Mouse (Mus musculus) ovary, postnatal 14 days (tissue): ENCODE data around the gene Lmo4.

Source experiments
- DNase-seq: peaks from one replicate; pipeline ENCODE4 v3.0.0; 2022; ENCODE audit warnings: low spot score

Lmo4 gene

DNA sequence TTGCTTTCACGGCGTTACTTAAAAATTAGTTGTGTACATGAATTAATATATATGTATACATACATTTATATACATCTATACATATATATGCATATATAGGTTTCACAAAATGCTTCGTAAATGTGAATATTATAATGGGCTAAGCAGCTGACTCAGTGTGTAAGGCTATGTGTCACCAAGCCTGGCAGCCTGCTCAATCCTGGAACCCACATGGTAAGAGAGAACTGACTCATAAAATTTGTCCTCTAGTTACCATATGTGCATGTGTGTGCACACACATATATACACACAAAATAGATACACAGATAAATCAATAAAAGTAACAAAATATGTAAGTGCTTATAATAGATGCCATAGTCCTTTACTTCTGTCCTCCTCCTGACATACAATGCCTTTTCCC lies 56.8 kb downstream of the Lmo4 start:
- no peak for DNase-seq

DNA sequence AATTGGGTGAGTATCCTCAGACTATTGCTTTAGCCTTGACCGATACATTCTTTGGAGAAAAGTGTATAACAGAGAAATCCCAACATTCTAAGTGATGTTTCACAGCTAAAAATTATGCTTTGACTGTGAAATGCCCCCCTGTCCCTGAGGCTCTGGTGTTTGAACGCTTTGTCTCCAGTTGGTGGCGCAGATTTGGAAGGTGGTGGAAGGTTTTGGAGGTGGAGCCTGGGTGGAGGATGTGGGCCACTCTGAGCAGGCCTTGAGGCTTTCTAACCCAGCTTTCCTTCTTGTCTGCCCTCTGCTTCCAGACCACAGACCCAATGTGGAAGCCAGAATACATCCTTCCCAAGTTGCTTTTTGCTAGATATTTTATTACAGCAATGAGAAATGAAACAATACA lies 57.8 kb downstream of the Lmo4 start:
- DNase-seq = no peak

DNA sequence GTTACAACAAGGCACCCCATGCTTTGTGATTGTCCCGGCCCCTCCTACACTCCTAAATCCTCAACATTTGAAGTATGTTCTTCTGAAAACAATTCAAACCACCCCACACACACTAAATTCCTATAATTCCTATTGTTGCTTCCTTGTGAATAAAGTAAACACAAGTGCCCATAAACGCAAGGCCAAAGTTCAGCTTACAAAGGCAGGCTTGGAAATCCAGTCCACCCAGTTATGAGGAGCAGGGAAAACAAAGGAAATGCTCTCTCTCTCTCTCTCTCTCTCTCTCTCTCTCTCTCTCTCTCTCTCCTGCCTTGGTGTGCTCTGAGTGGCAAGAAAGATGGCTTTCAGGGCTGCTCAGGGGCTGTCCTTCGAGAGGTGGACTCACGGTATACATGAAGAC lies 61.0 kb downstream of the Lmo4 start:
- DNase-seq = no peak

DNA sequence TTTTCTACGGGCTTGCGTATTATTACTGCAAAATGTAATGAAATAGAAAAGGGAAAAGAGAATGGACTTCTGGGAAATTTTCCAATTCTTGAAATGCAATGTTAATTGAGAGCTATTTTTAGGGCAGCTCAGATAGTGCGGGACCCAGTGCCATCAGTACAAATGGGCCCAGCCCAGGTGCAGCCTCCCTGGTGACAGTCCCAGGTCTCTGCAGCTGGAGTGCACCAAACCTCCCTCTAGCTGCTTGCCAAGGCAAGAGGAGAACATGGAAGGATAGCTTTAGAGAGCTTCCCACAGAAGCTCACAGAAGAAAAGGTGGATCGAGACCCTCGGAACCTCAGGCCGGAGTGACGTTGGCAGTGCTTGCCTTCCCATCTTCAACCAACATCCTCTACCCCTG lies 62.1 kb downstream of the Lmo4 start:
- no peak for DNase-seq

DNA sequence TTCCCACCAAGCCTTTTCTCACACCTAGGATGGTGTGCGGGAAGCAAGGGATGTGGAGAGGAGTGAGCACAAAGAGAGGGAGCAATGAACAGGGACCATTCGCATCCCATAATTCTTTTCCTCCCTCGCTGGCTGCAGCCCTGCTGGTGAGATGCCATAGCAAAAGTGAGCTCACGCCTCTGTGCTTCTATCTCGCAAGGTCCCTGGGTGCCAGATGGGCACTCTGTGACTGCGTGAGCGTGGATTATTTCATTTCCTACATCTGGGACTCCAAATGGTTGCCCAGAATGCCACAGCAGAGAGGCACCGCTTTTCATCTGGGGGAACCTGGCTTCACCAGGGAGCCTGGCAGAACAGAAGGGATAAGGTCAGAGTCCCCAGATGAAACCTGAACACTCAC lies 63.2 kb downstream of the Lmo4 start:
- no peak for DNase-seq

DNA sequence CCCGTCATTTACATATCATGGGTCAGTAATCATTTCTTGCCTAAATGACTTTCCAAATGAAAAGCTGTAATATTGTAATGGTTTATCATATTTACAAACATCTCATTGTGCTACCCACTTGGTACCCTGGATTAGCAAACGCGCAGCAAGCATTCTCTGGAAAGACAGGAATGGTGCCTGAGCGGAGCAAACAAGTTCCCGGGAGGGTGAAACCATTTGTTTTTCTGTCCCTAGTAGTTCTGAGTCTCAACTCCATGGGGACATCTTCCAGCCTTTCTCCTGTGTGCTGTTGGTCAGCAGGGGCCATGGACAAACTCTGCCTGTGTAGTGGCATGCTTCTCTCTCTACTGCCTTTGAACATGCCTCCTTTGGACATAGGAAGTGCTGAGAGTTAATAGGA lies 64.2 kb downstream of the Lmo4 start:
- DNase-seq = no peak

DNA sequence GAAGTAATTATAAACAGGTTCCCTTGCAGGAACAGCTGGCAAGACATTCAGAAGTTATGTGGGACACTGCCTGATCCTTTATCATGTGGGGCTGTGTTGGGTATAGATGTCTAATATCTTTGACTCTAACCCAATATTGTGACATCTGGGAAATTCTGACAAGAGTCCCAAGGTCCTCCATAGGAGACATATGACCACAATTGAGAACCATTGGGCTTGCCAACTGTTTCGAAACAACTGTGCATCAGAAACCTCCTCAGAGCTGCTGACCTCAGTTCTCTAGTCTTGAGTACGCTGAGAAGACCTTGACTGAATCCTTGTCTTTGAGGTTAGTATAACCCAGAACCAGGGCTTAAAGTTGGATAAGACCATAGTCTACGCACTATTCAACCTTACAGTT lies 66.4 kb downstream of the Lmo4 start:
- DNase-seq = no peak
